Mouse (Mus musculus) spleen, adult 12 weeks (tissue): Measurements from ENCODE around the gene Rfx2.

Experiments
- DNase-seq: peaks from one replicate; pipeline ENCODE4 v3.0.0; 2022; ENCODE audit warnings: low spot score

Gene Rfx2

DNA sequence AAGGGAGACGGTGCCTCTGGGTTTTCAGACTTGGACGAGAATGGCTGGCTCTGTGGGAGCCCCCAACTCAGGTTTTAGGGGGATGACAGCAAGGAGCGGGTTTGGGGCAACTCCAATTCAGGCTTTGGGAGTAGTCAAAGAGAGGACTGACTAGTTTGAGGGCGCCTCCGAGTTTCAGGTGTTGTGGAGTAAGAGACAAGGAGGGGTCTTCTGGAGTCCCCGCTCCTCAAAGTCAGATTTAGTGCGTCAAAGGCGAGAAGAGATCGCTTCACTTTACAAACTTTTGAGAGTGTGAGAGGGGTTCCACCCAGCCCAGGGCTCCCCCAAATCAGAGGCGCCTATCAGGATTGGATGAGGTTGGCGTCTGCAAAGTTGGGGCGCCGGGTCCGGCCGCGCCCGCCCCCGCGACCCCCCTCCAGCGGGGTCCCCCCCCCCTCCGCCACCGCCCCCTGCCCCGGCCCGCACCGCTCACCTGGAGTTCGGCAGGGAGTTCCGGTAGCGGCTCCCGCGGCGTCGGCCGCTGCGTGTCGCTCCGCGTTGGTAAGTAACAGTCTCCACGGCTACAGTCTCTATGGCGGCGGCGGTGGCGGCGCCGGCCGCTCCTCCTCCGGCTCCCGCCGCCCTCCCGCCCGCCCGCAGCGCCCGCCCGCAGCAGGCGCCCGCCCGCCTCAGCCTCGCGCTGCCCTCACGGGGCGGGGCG, at the start of gene Rfx2:
Gene Rfx2, minus strand, starts transcription at position 603 of the 700 bp plus-strand sequence.
- peak; percentile 40 for DNase-seq

DNA sequence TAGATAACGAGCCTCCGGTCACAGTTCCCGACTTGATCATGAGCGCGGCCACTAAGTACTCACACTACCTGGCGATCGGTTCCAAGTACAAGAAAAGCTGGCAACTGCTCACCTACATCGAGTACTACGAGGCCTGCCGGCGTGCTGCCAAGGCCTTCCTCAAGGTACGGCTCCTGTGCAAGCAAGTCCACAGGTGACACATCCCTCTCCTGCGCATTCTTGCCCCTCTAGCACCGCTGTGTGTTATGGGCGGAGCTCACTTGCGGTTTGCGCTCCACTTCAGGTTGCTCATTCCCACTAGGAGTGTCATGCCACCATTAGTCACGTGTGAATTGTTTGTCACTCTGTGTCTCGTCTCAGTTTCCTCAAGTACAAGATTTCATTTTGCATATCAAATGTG, 46.6 kb upstream of the Rfx2 start:
- DNase-seq, result no peak

DNA sequence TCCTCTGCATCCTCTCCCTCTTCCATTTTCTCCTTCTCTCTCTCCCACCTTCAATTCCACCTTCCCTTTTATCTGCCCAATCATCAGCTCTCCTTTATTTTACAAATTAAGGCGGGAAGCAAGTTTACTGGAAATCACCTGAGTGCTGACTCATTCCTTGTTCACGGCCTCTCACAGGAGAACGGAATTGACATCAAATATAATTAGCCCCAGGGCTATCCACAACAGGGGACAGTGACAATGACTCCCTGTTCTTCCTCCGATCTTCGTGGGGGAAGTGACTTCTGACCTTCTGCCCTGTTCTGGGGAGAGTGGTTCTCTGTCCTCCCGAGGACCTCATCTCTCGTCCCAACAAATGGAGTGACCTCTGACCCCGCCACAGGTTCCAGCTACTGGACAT, 46.2 kb upstream of the Rfx2 start:
- DNase-seq, result no peak

DNA sequence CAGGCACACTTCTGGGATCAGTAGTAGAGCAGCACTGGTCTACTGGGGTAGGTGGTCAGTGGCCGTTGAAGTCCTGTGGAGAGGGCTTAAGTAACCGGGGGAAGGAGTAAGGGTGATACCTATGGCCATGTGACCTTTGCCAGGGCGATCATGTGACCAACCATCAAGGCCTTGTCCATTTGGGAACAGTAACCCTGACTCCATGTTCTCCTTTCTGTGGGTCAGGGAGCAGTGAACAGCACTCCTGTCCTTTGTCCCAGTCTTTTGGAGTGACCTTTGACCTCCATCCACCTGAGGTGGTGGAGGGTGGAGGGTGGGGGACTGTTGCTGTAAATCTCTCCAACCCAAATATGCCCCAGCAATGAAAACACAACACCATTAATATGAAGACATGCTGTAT, 45.7 kb upstream of the Rfx2 start:
- DNase-seq, result no peak

DNA sequence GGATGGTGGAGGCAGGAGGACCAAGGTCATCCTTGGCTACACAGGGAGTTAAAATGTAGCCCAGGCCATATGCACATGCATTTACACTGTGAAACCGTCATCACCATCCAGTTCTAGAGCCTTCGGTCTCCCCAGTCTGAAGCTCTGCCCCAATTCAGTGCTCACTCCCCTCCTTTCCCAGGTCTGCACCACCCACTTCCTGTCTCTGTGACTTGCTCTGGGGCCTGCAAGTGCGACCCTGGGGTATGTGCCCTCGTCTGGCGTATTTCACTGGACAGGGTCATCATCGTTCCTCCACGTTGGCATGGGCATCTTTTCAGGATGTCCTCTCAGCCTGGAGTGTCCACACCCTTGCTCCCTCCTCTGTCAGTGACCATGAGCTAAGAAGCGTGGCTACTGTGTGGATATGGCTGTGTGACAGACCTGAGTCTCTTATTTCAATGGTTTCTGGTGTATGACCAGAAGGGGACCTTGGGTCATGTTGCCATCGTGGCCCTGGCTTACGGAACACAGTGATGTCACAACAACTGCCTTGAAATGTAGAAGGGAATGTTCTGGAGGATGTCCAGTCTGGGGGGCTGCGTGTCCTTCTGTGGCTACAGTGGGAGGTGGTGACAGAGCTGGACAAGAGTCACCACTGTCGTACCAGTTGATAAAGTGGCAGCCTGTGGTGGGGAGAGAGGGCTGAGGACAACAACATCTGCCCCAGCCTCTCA, 44.3 kb upstream of the Rfx2 start, which contains the start of gene 1700061G19Rik:
Gene 1700061G19Rik, plus strand, starts transcription at position 542 of the 716 bp plus-strand sequence.
- DNase-seq, result no peak

DNA sequence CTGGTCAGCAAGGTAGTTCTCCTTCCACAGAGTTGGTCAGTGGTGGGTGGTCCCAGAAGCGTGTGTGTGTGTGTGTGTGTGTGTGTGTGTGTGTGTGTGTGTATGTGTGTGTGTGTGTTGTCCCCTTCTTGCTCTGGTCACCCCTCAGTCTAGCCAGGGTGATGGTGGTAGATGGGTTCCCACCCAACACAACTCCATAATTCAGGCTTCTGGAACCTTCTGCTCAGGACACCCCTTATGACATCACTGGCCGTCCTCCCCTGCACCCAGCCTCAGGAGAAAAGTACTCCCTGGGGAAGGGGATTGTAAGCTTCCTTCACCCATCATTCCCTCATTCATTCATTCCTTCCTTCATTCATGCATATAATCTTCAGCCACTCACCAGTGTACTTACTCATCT, 43.4 kb upstream of the Rfx2 start, which contains the start of gene Acsbg2:
Gene Acsbg2, minus strand, starts transcription at position 211 of the 400 bp plus-strand sequence.
- no peak for DNase-seq

DNA sequence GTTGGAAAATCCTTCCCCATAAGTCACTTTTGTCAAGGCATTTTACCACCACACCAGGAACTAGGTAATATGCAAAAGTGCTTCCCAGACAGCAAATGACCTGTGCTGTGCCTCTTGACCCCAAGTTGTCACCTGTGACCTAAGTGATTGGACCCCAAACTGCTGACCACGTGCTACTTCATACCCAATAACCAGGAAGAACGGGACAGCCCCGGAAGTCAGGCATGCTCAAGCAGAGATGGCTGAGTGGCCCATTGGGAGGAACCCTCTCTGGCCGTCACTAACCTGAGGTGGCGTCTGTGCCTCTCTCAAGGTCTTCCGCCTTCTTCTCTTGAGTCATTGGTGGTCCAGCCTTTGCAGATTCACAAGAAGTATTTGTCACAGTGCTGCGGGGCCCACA, 41.7 kb upstream of the Rfx2 start:
- no peak for DNase-seq

DNA sequence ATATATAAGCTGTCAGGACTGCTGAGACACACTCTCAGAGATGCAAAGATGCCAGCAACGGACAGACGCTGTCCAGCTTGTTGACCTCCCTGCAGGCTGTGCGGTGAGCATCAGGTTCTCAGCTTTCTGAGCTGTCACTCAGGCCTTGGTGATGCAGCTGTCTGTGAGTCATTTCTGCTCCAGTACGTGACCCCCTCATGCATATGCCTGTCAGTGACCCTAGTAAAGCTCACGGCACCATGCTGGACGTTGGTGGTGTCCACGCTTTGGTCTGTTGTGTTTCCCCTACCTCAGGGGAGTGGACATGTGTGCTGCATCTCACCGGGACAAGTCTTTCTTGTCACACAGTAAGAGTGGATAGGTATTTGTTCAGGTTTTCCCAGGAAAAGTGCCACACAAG, 41.0 kb upstream of the Rfx2 start:
- no peak for DNase-seq

DNA sequence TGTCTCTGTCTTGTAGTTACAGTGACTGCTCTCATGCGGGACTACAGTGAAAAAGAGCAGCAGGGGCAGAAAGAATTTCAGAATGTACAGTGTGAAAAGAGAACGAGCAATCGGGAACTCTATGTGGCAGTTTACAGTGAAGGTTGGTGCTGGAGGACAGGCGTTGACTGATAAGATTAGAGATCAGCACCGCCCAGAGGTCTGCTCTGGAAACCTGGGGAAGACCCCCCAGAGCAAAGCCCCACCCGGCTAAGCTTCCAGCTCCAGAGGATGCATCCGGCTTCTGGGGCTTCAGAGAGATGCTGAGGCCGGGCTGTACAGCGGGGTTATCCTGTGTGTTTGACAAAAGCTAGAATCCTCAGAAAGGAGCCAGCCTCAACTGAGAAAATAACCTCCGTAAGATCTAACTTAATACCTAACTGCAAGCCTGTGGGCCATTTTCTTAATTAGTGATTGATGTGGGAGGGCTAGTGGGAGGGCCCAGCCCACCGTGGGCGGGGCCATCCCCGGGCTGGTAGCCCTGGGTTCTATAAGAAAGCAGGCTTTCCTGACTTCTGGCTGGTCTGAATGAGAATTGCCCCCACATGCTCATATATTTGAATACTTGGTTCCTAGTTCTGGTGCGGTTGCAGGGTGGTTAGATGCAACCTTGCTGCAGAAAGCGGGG, 39.6 kb upstream of the Rfx2 start:
- no peak for DNase-seq

DNA sequence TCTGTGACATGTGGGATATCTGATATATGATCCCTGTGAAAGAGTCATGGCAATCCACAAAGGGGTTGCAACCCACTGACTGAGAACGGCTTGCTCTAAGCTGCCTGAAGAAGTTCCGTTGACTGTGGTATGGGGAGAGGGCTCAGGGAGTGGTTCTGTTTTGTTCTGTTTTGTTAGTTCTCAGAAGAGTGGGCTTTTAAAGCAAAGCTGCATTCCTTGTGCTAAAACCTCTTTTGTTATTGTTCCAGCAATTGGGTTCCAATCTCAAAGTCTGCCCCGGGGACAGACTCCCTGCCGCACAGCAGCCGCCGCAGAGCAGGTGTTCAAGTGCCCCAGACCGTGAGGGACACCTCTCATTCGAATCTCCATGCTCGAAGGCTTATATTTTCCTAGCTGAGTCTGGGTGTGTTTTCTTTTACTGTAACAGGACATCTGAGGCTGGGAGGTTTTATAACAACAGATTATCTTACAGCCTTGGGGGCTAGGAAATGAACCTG, 38.7 kb upstream of the Rfx2 start:
- no peak for DNase-seq

DNA sequence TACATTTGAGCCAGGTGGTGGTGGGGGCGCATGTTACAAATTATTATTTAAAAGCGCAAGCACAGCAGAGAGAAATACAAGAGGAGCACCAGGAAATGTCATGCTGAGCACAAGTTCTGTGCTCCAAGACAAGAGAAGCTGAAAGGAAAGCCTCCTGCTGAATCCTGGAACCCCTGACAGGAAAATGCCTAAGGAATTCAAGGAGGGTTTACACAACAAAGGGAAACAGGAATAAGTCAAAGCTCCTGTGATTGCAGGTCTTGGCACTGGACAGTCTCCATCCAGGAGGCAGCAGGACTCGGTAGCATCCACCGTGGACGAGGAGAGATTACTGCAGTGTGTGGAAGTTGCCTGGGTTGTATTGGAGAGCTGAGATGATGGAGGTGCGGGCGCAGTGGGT, 35.3 kb upstream of the Rfx2 start:
- no peak for DNase-seq

DNA sequence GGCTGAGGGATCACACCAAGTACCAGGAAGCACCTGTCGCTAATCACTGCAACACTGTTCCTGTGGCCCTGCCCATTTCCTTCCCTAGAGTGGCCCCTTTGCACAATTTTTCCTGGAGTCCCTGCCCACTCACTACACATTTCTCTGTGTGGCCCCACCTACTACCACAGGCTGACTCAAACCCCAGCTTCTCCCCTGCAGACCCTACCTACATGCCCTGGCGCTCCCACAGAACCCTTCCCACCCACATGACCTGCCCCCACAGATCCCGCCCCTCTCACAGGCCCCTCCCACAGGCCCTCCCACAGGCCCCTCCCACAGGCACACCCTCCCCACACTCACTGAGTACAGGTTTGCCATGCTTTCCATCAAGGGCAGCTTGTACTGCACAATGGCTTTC, 30.4 kb upstream of the Rfx2 start:
- DNase-seq, result no peak

DNA sequence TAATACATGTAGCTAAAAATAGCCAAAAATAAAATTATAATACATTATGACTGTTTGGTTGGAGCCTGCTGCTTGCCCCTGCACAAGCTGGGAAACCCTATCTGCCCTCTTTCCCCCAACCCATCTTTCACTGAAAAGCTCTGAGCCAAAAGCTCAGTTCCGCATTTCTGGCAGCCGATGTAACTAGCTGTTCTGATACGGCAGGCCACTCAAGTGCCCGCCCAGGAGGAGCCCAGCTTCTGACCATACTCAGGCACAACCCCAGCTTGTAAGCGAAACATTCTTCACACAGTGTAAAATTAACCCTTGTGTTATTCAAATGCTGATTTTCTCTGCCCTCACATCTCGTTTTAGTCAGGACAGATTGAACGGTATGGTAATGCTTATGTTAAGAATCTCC, 28.1 kb upstream of the Rfx2 start:
- DNase-seq, result no peak

DNA sequence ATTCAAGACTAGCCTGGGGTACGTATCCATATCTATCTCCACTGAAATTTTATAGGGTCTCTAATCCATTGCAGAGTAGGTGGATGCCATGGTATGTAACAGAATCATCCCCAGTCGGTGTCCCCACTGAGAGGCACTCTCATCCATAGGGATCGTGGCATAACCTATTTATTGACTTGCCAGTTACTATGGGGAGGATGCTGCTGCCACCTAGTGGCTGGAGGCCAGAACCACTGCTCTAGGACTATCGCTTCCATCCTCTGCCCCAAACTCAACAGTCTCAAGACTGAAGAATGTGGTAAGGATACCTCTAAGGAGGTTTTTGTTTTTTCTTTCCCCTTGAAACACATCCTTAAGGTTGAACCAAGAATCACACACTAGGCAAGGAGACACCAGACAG, 27.4 kb upstream of the Rfx2 start:
- DNase-seq, result peak; percentile 63

DNA sequence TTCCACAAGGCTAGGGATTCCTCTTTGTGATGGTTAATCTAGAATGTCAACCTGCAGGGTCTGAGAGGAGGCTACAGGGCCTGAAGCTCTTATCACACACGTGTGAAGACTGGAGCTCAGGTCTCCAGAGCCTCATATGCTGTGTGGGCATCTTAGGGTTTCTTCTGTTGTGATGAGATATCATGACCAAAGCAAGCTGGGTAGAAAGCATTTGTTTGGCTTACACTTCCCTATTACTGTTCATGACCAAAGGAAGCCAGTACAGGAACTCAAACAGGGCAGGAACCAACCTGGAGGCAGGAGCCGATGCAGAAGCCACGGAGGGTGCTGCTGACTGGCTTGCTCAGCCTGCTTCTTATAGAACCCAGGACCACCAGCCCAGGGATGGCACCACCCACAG, 24.6 kb upstream of the Rfx2 start:
- no peak for DNase-seq

DNA sequence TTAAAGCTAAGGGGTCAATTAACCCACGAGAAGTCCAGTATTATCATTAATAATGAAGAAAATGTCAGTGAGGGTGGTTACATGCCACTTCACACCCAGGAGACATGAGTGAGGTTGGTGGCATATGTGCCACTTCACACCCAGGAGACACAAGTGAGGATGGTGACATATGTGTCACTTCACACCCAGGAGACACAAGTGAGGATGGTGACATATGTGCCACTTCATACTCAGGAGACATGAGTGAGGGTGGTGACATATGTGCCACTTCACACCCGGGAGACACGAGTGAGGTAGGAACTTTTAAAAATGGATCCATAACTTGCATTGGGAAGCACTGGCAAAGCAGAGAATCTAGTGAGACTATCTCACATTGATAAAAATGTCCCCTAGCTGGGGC, 20.4 kb upstream of the Rfx2 start:
- no peak for DNase-seq

DNA sequence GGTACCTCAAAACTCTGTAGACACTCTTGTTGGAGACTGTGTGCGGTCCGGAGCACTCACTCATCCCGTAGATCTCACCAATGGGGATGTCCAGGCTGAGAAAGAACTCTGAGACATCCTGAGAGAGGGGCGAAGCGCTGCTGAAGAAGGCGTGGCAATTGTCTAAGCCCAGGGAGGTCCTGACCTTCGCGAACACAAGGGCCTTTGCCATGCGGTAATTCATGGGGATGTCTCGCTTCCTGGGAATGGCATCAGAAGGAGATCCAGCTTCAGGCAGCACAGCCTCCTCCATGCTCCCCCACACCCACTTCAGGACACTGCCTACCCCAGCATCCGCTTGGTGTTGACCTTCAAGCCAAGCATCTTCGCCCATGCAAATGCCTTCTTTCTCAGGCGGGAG, 18.9 kb upstream of the Rfx2 start:
- no peak for DNase-seq

DNA sequence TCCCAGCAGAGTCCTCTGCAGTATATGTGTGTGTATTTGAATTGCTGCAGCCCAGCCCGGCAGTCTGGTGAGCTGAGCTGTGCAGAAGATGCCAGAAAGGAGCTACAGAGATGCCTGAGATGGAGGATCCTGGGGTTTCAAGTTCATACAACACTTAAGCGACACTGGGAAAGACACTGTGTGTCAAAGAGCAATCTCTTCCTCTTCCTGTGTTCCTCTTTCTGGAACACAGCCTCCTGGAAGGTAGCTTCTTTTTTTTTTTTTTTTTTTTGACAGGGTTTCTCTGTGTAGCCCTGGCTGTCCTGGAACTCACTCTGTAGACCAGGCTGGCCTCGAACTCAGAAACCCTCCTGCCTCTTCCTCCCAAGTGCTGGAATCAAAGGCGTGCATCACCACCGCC, 18.0 kb upstream of the Rfx2 start:
- DNase-seq, result no peak

DNA sequence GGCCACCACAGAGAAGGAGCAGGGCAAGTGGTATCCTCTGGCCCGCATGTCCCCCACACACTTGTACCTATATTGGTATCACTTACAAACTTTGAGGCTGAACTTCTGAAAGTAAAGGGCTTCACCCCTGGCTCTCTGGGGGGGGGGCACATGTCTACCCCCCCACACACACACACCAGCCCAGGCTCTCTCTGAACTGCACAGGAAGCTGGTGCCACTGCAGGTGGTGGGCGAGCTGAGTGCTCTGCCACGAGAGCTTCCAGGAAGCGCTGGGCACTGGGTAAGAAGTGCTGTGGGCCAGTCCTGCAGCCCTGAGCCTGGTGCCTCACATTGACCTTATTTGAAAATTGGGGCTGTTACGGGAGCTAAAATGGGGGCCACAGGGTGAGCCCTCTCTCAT, 12.9 kb upstream of the Rfx2 start:
- DNase-seq, result no peak

DNA sequence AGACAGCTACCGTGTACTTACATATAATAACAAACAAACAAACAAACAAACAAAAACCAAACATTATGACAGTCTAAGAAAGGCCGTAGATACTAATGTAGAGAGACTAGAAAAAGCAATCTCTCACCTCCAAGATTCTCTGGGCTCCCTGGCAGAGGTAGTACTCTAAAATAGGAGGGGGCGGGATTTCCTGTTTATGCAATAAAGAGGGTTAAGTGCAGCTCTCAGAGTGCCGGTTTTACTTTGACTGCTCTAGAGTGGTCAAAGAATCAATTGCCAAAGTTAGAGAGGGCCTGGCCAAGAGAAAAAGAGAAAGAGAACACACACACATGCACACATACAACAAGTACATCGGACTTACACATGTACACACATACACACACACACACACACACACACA, 11.4 kb upstream of the Rfx2 start:
- DNase-seq, result no peak

DNA sequence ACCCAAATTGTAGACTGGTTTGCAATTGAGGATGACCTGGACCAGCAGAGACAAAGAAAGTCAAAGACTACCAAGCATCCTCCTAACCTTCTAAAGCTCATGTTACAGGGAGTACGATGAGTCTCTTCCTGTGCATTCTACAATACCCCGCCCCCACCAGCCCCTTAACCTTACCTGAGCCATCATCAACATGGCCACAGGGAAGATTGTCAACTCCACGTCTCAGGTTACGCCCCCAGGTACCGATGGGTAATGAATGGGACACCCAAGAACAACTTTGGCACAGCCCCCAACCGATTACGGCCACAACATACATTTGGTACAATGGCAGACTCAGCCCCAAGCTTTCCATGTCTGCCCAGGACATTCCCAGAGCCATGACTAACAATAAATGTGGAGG, 9.7 kb upstream of the Rfx2 start:
- DNase-seq, result no peak

DNA sequence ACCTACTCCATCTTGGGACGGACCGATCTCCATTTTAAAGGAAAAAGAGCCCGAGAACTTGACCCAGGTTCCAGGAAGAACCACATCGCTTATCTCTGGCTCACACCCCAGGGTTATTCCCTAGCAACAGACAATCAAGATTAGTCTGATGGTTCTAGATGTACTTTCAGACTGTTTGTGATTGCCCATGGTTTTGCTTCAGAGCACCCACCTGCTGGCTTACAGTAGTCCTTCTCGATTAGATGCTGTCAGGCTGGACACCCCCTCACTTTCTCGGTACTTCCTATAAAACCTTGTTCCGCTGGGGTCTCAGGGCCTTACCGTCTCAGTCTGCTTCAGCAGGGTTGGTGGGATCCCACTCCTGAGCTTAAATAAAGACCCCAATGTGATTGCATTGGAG, 5.5 kb upstream of the Rfx2 start:
- no peak for DNase-seq

DNA sequence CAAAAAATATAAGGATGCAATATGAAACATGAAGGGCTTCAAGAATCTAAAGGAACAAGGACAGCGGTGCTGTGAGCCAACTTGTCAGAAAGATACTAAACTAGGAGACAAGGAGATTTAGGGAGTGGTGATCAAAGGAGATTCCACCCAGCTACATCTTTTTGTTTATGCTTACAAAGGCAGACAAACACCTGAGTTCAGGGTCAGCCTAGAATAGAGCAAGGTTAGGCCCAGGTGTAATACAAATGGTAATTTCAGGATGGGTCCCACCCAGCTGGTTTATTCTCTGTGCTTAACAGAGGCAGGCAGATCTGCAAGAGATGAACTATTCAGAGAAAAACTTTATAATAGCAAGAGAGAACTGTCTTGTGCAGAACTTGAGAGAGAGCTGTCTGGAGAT, 2.6 kb upstream of the Rfx2 start:
- no peak for DNase-seq
